Mouse (Mus musculus): ENCODE results near the gene Scfd2.

- TF ChIP-seq POLR2A (IDR thresholded peaks at IDR 0.05; ENCODE audit: borderline replicate concordance, low read depth, low read length) (no peak), CTCF (IDR thresholded peaks at IDR 0.05; ENCODE audit: low read depth, low read length) (no peak)
Observed at GRCm38 (mm10) chr5:74173162-74173844, 358.3 kb downstream of the Scfd2 start.
